Mouse (Mus musculus) E14TG2a.4 (cell line): ENCODE results near the gene Cdk12.

Experiments
- H3K27me3 ChIP-seq: 2 replicates; pipeline ENCODE4 v1.6.1; 2014; ENCODE audit warnings: low read length, control low read depth; ENCODE audit not compliant: insufficient read depth
- H3K36me3 ChIP-seq: 2 replicates; pipeline ENCODE4 v1.6.1; 2014; ENCODE audit warnings: low read length, control low read depth; ENCODE audit not compliant: insufficient read depth
- H3K4me1 ChIP-seq: replicated peaks from 2 replicates; pipeline ENCODE4 v1.6.1; 2014; ENCODE audit warnings: low read depth, low read length, control low read depth
- H3K4me3 ChIP-seq: replicated peaks from 2 replicates; pipeline ENCODE4 v1.5.1; 2014; ENCODE audit warnings: mild to moderate bottlenecking, low read length
- H3K9me3 ChIP-seq: 2 replicates; pipeline ENCODE4 v1.6.1; 2014; ENCODE audit warnings: low read length, control low read depth
- CTCF ChIP-seq: conservative IDR thresholded peaks from 2 replicates; pipeline ENCODE4 v1.5.1; 2014; ENCODE audit warnings: low read length
- NANOG ChIP-seq: IDR thresholded peaks from 2 replicates; pipeline ENCODE4 v1.6.1; 2014; ENCODE audit warnings: borderline replicate concordance, low read length, mixed read lengths
- POU5F1 ChIP-seq: IDR thresholded peaks from 2 replicates; pipeline ENCODE4 v1.6.1; 2014; ENCODE audit warnings: low read length, borderline replicate concordance

Gene Cdk12

DNA sequence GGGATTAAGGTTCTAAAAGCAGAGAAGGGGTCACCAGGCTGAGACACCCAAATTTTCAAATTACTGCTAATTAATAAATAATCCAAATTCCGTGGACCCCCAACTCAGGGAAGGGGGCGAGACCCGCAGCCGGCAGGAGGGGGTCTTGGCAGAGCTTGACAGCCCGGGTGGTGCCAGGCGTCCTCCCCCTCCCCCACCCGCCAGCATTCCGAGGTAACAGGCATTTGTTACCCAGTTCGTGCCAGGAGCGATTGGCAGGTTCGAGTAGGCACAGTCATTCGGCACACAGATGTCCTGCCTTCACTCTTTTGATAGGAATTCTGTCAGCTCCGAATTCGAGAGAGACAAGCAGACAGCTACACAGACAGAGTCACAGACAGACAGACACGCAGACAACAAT, 116.3 kb downstream of the Cdk12 start:
- peaks cover 100% of the 10 kb centered on the region for H3K27me3 ChIP-seq
- TF ChIP-seq CTCF (no peak), NANOG (no peak), POU5F1 (no peak)
- H3K4me1 ChIP-seq = peaks cover 39% of the 10 kb centered on the region

DNA sequence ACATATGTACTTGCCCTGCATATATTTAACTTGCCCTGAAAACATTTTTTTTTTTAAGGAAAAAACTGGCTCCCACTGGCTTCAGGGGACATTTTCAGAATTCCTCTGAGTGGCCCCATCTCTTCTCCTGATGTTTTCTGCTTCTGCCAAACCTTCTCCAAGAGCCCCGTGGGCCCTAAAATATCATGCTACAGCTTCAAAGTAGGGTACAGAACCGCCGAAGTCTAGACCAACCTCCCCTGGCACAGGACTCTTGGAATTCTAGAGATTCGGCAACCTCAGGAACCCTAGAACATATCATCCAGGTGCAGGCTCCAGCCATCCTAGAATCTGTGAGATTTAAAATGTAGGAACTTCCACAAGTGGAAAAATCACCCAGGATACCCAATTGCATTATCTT, 116.7 kb downstream of the Cdk12 start:
- Histone ChIP-seq H3K36me3 (no peaks in the 10 kb centered on the region), H3K9me3 (no peaks in the 10 kb centered on the region), H3K27me3 (peaks cover 100% of the 10 kb centered on the region), H3K4me1 (peaks cover 43% of the 10 kb centered on the region), H3K4me3 (no peak overlapping the region)
- no peak for TF ChIP-seq CTCF
- no peak for TF ChIP-seq NANOG
- TF ChIP-seq POU5F1 = no peak

More for the DNA sequence above, 116.3 kb downstream of the Cdk12 start:
- H3K36me3 ChIP-seq = no peaks in the 10 kb centered on the region
- no peak overlapping the region for H3K4me3 ChIP-seq
- no peaks in the 10 kb centered on the region for H3K9me3 ChIP-seq

DNA sequence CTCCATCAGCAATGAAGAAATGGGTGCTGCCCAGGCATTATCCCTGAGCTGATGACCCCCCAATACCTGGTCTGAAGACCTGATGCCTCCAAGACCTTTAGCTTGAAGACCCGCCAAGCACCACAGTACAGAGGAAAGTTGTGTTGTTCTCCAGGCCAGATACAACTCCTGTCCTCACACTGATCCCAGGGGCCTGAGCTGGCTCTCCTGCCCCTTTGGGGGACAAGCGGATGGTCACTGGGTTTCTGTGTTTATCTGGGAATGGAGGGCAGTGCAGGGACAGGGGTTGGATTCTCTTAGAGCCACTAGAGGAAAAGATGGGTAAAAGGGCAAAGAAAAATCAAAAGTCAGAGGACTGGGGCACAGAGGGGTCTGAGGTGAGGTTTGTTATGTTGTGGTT, 117.1 kb downstream of the Cdk12 start:
- Histone ChIP-seq H3K4me3 (no peak overlapping the region), H3K27me3 (peaks cover 100% of the 10 kb centered on the region), H3K36me3 (no peaks in the 10 kb centered on the region), H3K9me3 (no peaks in the 10 kb centered on the region), H3K4me1 (peaks cover 45% of the 10 kb centered on the region)
- TF ChIP-seq NANOG (no peak), CTCF (no peak), POU5F1 (no peak)

DNA sequence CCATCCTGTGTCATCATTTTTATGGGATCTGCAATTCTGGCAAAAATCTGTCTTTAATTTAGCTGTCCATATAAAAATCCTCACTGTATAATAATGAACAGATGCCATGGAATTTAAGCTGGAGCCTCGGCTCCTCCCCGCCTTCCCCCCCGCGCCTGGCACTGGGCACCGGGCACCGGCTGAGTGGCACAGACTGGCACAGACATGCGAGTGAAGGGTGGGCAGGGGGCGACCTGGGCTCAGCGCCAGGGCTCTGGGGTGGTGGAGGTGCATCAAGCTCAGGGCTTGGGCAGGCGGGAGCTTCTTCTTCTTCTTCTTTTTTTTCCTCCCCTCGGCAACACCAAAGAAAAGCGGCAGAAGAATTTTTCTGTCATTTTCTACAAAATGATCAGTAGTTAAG, 117.5 kb downstream of the Cdk12 start:
- no peaks in the 10 kb centered on the region for H3K36me3 ChIP-seq
- peaks cover 47% of the 10 kb centered on the region for H3K4me1 ChIP-seq
- H3K27me3 ChIP-seq = peaks cover 100% of the 10 kb centered on the region
- no peaks in the 10 kb centered on the region for H3K9me3 ChIP-seq
- peak overlapping the region; percentile 46; the same call in 1 of the 2 replicates for H3K4me3 ChIP-seq
- no peak for TF ChIP-seq CTCF
- TF ChIP-seq NANOG = no peak
- TF ChIP-seq POU5F1 = no peak

DNA sequence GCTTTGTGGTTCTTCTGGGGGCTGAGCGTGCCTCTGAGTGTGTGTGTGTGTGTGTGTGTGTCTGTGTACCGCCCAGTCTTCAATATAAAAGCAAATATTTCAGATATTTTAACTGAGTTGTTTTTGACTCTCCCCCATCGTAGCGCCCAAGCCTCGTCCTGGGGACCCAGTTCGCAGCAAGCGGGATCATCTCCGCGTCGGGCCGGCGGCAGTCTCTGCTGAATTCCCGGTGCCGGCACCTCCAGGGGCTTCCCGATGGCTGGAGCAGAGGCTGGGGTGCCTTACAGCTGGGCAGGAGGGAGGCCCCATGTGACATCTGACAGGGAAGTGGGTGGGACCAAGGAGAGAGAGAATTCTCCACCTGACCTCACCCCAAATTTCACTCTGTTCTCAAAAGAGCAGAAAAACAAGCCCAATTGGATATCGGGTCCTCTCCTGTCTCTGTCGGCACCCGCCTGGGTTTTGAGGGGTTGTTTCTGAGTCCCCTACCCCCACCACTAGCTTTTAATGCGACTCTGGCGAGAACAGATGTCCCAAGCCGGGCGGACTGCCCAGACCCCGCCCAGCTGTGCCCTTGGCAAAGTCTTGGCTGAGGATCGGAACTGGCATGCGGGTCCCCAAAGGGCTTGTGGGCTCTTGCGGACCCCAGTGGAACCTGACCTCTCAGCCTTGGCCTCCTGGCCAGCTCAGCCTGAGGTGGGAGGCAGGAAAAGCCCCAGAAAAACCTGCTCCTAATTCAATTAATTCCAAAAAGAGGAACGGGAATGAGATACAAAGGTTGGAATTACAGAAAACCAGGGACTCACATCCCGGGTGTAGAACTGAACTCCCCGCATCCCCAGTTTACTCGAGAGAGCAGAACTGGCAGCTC, 118.2 kb downstream of the Cdk12 start:
- Histone ChIP-seq H3K9me3 (no peaks in the 10 kb centered on the region), H3K27me3 (peaks cover 100% of the 10 kb centered on the region), H3K36me3 (no peaks in the 10 kb centered on the region), H3K4me3 (peak overlapping the region; percentile 46), H3K4me1 (peaks cover 50% of the 10 kb centered on the region)
- no peak for TF ChIP-seq NANOG
- no peak for TF ChIP-seq POU5F1
- no peak for TF ChIP-seq CTCF

DNA sequence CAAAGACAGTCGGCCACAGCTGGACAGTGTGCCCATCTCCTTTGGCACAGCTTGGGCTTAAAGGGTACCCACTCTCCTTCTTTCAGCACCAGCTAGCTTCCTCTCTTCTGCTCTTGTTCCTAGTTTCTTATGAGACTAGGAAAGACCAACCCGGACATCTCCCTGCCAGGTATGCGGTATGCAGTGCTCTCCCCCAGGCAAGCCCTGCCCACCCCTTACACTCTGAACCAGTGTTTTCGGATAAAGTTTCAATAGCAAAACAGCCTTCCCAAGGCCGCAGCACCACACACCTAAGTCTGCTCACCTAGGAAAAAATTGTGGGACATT, 118.8 kb downstream of the Cdk12 start:
- Histone ChIP-seq H3K4me1 (peaks cover 53% of the 10 kb centered on the region), H3K36me3 (no peaks in the 10 kb centered on the region), H3K4me3 (no peak overlapping the region), H3K27me3 (peaks cover 100% of the 10 kb centered on the region), H3K9me3 (no peaks in the 10 kb centered on the region)
- TF ChIP-seq NANOG (no peak), CTCF (no peak), POU5F1 (no peak)

DNA sequence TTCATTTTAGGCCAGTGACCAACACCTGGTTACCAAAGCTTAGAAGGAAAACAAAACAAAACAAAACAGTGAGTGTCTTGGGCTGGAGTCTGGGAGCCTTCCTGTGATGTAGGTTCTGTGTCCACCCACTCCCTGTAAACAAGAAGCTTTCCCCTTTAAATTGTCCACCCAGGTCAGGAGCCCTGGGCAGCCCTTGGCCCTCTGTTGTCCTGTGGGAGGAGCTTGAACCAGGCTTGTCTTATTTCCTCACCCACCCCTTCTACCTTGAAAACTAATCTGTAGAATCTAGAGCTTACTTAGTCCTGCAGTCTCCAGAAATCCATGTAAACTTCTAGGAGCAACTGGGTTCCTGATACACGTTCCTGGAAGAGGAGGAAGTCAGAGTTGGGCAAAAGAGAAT, 119.3 kb downstream of the Cdk12 start:
- no peaks in the 10 kb centered on the region for H3K9me3 ChIP-seq
- TF ChIP-seq POU5F1 (no peak), CTCF (no peak), NANOG (no peak)

DNA sequence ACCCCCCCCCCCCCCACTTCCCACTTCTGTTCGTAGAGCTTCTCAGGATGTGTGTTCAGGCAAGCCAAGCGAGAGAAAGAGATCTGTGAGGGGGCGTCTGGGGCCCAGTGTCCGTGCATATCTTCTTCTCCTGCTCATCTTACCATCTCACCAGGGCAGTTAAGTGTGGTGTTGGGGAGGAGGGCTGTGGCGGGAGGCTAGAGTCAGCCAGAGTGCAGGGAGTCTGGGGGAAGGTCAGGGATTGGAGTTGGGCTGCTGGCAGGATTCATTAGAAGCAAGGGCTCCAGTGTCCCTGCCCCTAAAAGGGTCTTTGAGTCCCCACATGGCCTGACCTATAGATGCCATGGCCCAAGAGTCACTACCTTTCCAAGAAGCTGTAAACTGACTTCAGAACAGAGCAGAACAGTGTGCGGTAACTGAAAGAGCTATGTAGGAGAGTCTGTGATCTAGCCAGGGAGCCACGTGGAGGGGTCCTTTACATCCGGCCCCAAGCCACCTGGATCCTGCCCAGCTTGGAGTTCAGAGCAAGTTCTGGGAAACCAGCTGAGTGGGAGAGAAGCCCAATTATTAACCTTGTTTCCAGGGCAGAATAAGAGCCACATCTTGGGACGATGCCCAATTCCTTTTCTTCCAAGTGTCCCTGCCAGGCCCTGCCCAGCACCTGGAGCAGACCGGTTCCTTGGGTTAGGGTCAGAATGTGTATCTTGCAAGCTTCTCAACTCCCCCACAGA, 120.4 kb downstream of the Cdk12 start:
- H3K27me3 ChIP-seq = peaks cover 100% of the 10 kb centered on the region
- TF ChIP-seq POU5F1 = no peak
- peaks cover 63% of the 10 kb centered on the region for H3K4me1 ChIP-seq
- no peaks in the 10 kb centered on the region for H3K36me3 ChIP-seq
- no peaks in the 10 kb centered on the region for H3K9me3 ChIP-seq
- no peak overlapping the region for H3K4me3 ChIP-seq

More for the DNA sequence above, 119.3 kb downstream of the Cdk12 start:
- H3K27me3 ChIP-seq = peaks cover 100% of the 10 kb centered on the region
- H3K36me3 ChIP-seq = no peaks in the 10 kb centered on the region
- peaks cover 58% of the 10 kb centered on the region for H3K4me1 ChIP-seq
- H3K4me3 ChIP-seq = no peak overlapping the region

DNA sequence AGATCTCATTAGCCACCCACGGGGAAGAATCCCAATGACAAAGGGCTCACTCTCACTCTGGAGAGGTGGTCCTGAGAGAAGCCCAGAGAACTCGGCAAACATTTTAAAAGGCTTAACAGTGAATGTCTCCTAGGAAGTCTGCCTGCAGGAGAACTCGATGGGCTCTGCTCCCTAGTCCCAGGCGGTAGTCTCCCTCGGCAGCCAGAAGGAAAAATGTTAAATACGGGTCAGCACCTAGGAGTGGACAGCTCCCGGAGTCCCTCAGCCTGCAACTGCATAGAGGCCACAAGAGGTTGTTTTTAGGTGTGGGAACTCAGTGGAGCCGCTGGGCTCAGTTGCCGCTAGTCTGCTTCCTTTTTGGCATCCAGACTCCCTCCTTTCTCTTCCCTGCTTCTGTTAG, 121.1 kb downstream of the Cdk12 start:
- TF ChIP-seq CTCF (no peak), POU5F1 (no peak), NANOG (peak; percentile 52; the same call in 1 of the 2 replicates)
- Histone ChIP-seq H3K9me3 (no peaks in the 10 kb centered on the region), H3K4me3 (no peak overlapping the region), H3K4me1 (peaks cover 58% of the 10 kb centered on the region), H3K27me3 (peaks cover 100% of the 10 kb centered on the region), H3K36me3 (no peaks in the 10 kb centered on the region)
